Mouse (Mus musculus) left cerebral cortex, postnatal 14 days (tissue): ENCODE measurements around the gene Syt1. TPM values are rescaled to one million over a fixed set of nuclear protein-coding genes. Genes with fewer than 3 reads are reported as not detected.

Source experiments
- DNase-seq, 2 experiments: peaks; one replicate each; pipeline ENCODE4 v3.0.0; 2021 to 2022; ENCODE audit warnings: low spot score in 2 of 2, mixed read lengths in 1 of 2
- intact Hi-C: fragments of 180-260 bp; cut with DNase I; formaldehyde crosslinking; loops from one replicate; pipeline ENCODE4 v1.15.1; 2025
- total RNA-seq, 2 experiments: library from RNA; stranded (reverse); gene quantifications; 2 replicates each; pipeline ENCODE4 v1.2.3; 2021

Gene Syt1
- total RNA-seq, 2 experiments from 2014 or later: 1,079 to 1,115 TPM

GRCm38 (mm10) chr10:108483991-108484390 is 526.8 kb downstream of the Syt1 start:
- intact Hi-C loops: no loop called here
- DNase-seq: no peak

GRCm38 (mm10) chr10:108480146-108480850 is 530.5 kb downstream of the Syt1 start:
- no peak for DNase-seq
- intact Hi-C loops: no loop called here

- DNase-seq: no peak
- intact Hi-C loops: no loop called here
These were observed 540.3 kb downstream of the Syt1 start for GRCm38 (mm10) chr10:108470319-108470955.

- intact Hi-C loops: no loop called here
- DNase-seq: peak in 1 of 2 experiments; percentile 29
These were observed 544.2 kb downstream of the Syt1 start for GRCm38 (mm10) chr10:108466539-108466938.

GRCm38 (mm10) chr10:108461862-108462261 is 548.9 kb downstream of the Syt1 start:
- intact Hi-C loops: no loop called here
- no peak for DNase-seq

GRCm38 (mm10) chr10:108457054-108457453 is 553.7 kb downstream of the Syt1 start:
- no peak for DNase-seq
- intact Hi-C loops: loop anchor here (10.0 kb wide), 1 partner anchor 1258 kb away; no protein-coding TSS in a partner anchor

GRCm38 (mm10) chr10:108455883-108456282 is 554.9 kb downstream of the Syt1 start:
- intact Hi-C loops: loop anchor here (10.0 kb wide), 1 partner anchor 1259 kb away; no protein-coding TSS in a partner anchor
- DNase-seq: peak; percentile 27 to 54

- intact Hi-C loops: loop anchor here (10.0 kb wide), 1 partner anchor 1260 kb away; no protein-coding TSS in a partner anchor
- DNase-seq: no peak
These were observed 555.6 kb downstream of the Syt1 start for GRCm38 (mm10) chr10:108455204-108455603.

GRCm38 (mm10) chr10:108454691-108455117 is 556.1 kb downstream of the Syt1 start:
- intact Hi-C loops: loop anchor here (10.0 kb wide), 1 partner anchor 1260 kb away; no protein-coding TSS in a partner anchor

GRCm38 (mm10) chr10:108453561-108453960 is 557.2 kb downstream of the Syt1 start:
- DNase-seq: no peak
- intact Hi-C loops: loop anchor here (10.0 kb wide), 1 partner anchor 1261 kb away; no protein-coding TSS in a partner anchor

More at GRCm38 (mm10) chr10:108454691-108455117, 556.1 kb downstream of the Syt1 start:
- peak; percentile 53 to 77 for DNase-seq

GRCm38 (mm10) chr10:108452421-108452820 is 558.4 kb downstream of the Syt1 start:
- DNase-seq: no peak
- intact Hi-C loops: loop anchor here (10.0 kb wide), 1 partner anchor 1262 kb away; no protein-coding TSS in a partner anchor

- no peak for DNase-seq
- intact Hi-C loops: loop anchor here (10.0 kb wide), 1 partner anchor 1263 kb away; no protein-coding TSS in a partner anchor
These were observed 559.3 kb downstream of the Syt1 start for GRCm38 (mm10) chr10:108451516-108451915.

- no peak for DNase-seq
- intact Hi-C loops: loop anchor here (10.0 kb wide), 1 partner anchor 1264 kb away; no protein-coding TSS in a partner anchor
These were observed 560.4 kb downstream of the Syt1 start for GRCm38 (mm10) chr10:108450401-108450800.

GRCm38 (mm10) chr10:108448421-108448820 is 562.4 kb downstream of the Syt1 start:
- no peak for DNase-seq
- intact Hi-C loops: no loop called here
